In genomic region chr11:113536308-113537198, GRCm38 (mm10) we compare ENCODE assay signal across 14 mouse cellular contexts.
DNase-seq lines count a peak whose midpoint lies in the region; ATAC-seq and TF ChIP-seq lines count a peak whose summit lies in the region.
"Had no signal": no experiment of that assay in that cellular context is flagged by ENCODE, and none has a peak within 500 bp of the region (broad histone marks: within the 10 kb centered on the region; RNA-seq: fewer than 3 reads in every experiment).

No protein-coding gene starts in this region.

- peak; percentile 16 for DNase-seq in heart, postnatal 0 days (ENCODE audit: low spot score)
- no peak for DNase-seq in heart, adult 18-20 months
- DNase-seq in CD4-positive, CD25-positive, alpha-beta regulatory T cell, adult 2 months (ENCODE audit: low read depth, low spot score): peak; percentile 43
- peak; percentile 12 to 27 for DNase-seq in thymus, postnatal 10 days (ENCODE audit: low spot score in 2 of 2)
- DNase-seq in left cerebral cortex, adult 8-10 months (ENCODE audit: low spot score in 2 of 2): no peak
- DNase-seq: cerebellum, adult 18-20 months; kidney, postnatal 10 days; liver, embryonic 13.5 days; right cerebral cortex, postnatal 4 days had no signal

- no peak overlapping the region for H3K27ac ChIP-seq in heart, postnatal 0 days (ENCODE audit: low read depth)
- no peak overlapping the region; the same call in 1 of the 2 replicates for H3K27ac ChIP-seq in forebrain, embryonic 13.5 days
- H3K27ac ChIP-seq: liver, embryonic 13.5 days had no signal

- no peak overlapping the region for H3K4me2 ChIP-seq in heart, postnatal 0 days (ENCODE audit: low read depth, low read length)
- no peak overlapping the region for H3K4me2 ChIP-seq in forebrain, embryonic 13.5 days
- H3K4me2 ChIP-seq: liver, embryonic 13.5 days had no signal

- no peaks in the 10 kb centered on the region for H3K36me3 ChIP-seq in heart, postnatal 0 days (replicated peaks; ENCODE audit: control insufficient read depth, insufficient read depth, low read length)
- H3K36me3 ChIP-seq in forebrain, embryonic 13.5 days (ENCODE audit: poor library complexity, severe bottlenecking): no peaks in the 10 kb centered on the region

- no peak for ATAC-seq in heart, postnatal 0 days (ENCODE audit: insufficient read depth, low read depth)
- peak; percentile 31 for ATAC-seq in granulocyte monocyte progenitor cell, adult 5-6 weeks (replicated peaks; ENCODE audit: poor library complexity, severe bottlenecking)
- ATAC-seq in forebrain, embryonic 13.5 days: no peak
- no peak for ATAC-seq in monocyte, adult 5-6 weeks (replicated peaks; ENCODE audit: insufficient number of reproducible peaks, low FRiP score, low TSS enrichment, poor library complexity, severe bottlenecking)
- ATAC-seq: activated CD4-positive, CD25-positive, alpha-beta regulatory T cell, adult 4 months; forebrain, embryonic 16.5 days had no signal

- no peak for TF ChIP-seq EP300 in heart, postnatal 0 days (IDR thresholded peaks at IDR 0.05; ENCODE audit: low read depth)

- no peaks in the 10 kb centered on the region for H3K9me3 ChIP-seq in heart, postnatal 0 days (replicated peaks; ENCODE audit: control insufficient read depth, low read length)
- H3K9me3 ChIP-seq in forebrain, embryonic 13.5 days (replicated peaks): peaks cover 4% of the 10 kb centered on the region; the same call in 1 of the 2 replicates

- H3K9ac ChIP-seq in heart, postnatal 0 days (replicated peaks; ENCODE audit: low read depth, low read length): no peak overlapping the region
- H3K9ac ChIP-seq in forebrain, embryonic 13.5 days: no peak overlapping the region
- H3K9ac ChIP-seq: liver, embryonic 13.5 days had no signal

- no peaks in the 10 kb centered on the region for H3K4me1 ChIP-seq in heart, postnatal 0 days (ENCODE audit: control insufficient read depth, insufficient read depth)
- peaks cover 24% of the 10 kb centered on the region for H3K4me1 ChIP-seq in forebrain, embryonic 13.5 days

- TF ChIP-seq CTCF in heart, postnatal 0 days (IDR thresholded peaks at IDR 0.05; ENCODE audit: low read depth): no peak

- no peak overlapping the region for H3K4me3 ChIP-seq in heart, postnatal 0 days (ENCODE audit: low read depth, low read length)
- H3K4me3 ChIP-seq in forebrain, embryonic 13.5 days: no peak overlapping the region
- H3K4me3 ChIP-seq: liver, embryonic 13.5 days had no signal

- 82% methylated on average over 16 of the region's 16 CpGs for WGBS in heart, postnatal 0 days
- 89% methylated on average over 16 of the region's 16 CpGs for WGBS in forebrain, embryonic 13.5 days

- no peaks in the 10 kb centered on the region for H3K27me3 ChIP-seq in heart, postnatal 0 days (ENCODE audit: control insufficient read depth, insufficient read depth, low read length)
- H3K27me3 ChIP-seq in forebrain, embryonic 13.5 days: no peaks in the 10 kb centered on the region
- H3K27me3 ChIP-seq: liver, embryonic 13.5 days had no signal

Comparison
In these comparisons a context has a peak if more than half of its experiments do, and no peak if none do; other contexts are left out.
1. DNase-seq: peak in heart, postnatal 0 days (single experiment), CD4-positive, CD25-positive, alpha-beta regulatory T cell, adult 2 months (single experiment) and thymus, postnatal 10 days (2 of 2); none in heart, adult 18-20 months (0 of 2) and left cerebral cortex, adult 8-10 months (0 of 2).